Mouse (Mus musculus): ENCODE results near the gene Cytip. TPM values are rescaled to one million over a fixed set of nuclear protein-coding genes. Genes with fewer than 3 reads are reported as not detected.

Gene Cytip
- polyA plus RNA-seq, 1 experiment from 2014 or later: 1.1 TPM

GRCm38 (mm10) chr2:58157466-58157865, 37.9 kb downstream of the Cytip start:
- Histone ChIP-seq H3K27me3 (replicated peaks; ENCODE audit: control insufficient read depth, insufficient read depth, low read length) (no peaks in the 10 kb centered on the region), H3K4me2 (ENCODE audit: low read depth, low read length) (no peak overlapping the region), H3K4me3 (ENCODE audit: low read length) (no peak overlapping the region), H3K27ac (ENCODE audit: low read length) (no peak overlapping the region), H3K9me3 (ENCODE audit: control insufficient read depth, low read length) (no peaks in the 10 kb centered on the region), H3K36me3 (ENCODE audit: control insufficient read depth, insufficient read depth, low read length) (no peaks in the 10 kb centered on the region), H3K9ac (ENCODE audit: low read depth, low read length) (no peak overlapping the region), H3K4me1 (ENCODE audit: control insufficient read depth, insufficient read depth, low read length) (0 out of 2 replicates have a peak, but pooled peaks cover 7% of the 10 kb centered on the region)
- ATAC-seq: no peak
- 93% methylated on average over 5 of the region's 5 CpGs for WGBS

- Histone ChIP-seq H3K9me3 (ENCODE audit: control insufficient read depth, low read length) (no peaks in the 10 kb centered on the region), H3K4me1 (ENCODE audit: control insufficient read depth, insufficient read depth, low read length) (0 out of 2 replicates have a peak, but pooled peaks cover 7% of the 10 kb centered on the region), H3K36me3 (ENCODE audit: control insufficient read depth, insufficient read depth, low read length) (no peaks in the 10 kb centered on the region), H3K4me2 (ENCODE audit: low read depth, low read length) (no peak overlapping the region), H3K9ac (ENCODE audit: low read depth, low read length) (no peak overlapping the region), H3K4me3 (ENCODE audit: low read length) (no peak overlapping the region), H3K27ac (ENCODE audit: low read length) (no peak overlapping the region), H3K27me3 (replicated peaks; ENCODE audit: control insufficient read depth, insufficient read depth, low read length) (no peaks in the 10 kb centered on the region)
- 69% methylated on average over 5 of the region's 5 CpGs for WGBS
- peak; percentile 86 for ATAC-seq
Measured at GRCm38 (mm10) chr2:58156495-58157392, 38.6 kb downstream of the Cytip start.

GRCm38 (mm10) chr2:58156108-58156415, 39.3 kb downstream of the Cytip start:
- H3K27me3 ChIP-seq (replicated peaks; ENCODE audit: control insufficient read depth, insufficient read depth, low read length): no peaks in the 10 kb centered on the region
- 87% methylated on average over 5 of the region's 5 CpGs for WGBS

GRCm38 (mm10) chr2:58155271-58156107, 39.8 kb downstream of the Cytip start:
- Histone ChIP-seq H3K36me3 (ENCODE audit: control insufficient read depth, insufficient read depth, low read length) (no peaks in the 10 kb centered on the region), H3K9me3 (ENCODE audit: control insufficient read depth, low read length) (no peaks in the 10 kb centered on the region), H3K4me1 (ENCODE audit: control insufficient read depth, insufficient read depth, low read length) (0 out of 2 replicates have a peak, but pooled peaks cover 7% of the 10 kb centered on the region), H3K4me3 (ENCODE audit: low read length) (no peak overlapping the region), H3K27ac (ENCODE audit: low read length) (no peak overlapping the region), H3K4me2 (ENCODE audit: low read depth, low read length) (no peak overlapping the region), H3K27me3 (replicated peaks; ENCODE audit: control insufficient read depth, insufficient read depth, low read length) (no peaks in the 10 kb centered on the region), H3K9ac (ENCODE audit: low read depth, low read length) (no peak overlapping the region)
- peak; percentile 50 for ATAC-seq
- 59% methylated on average over 7 of the region's 7 CpGs for WGBS

More at GRCm38 (mm10) chr2:58156108-58156415, 39.3 kb downstream of the Cytip start:
- H3K9ac ChIP-seq (ENCODE audit: low read depth, low read length): no peak overlapping the region
- H3K4me3 ChIP-seq (ENCODE audit: low read length): no peak overlapping the region
- H3K4me2 ChIP-seq (ENCODE audit: low read depth, low read length): no peak overlapping the region
- H3K36me3 ChIP-seq (ENCODE audit: control insufficient read depth, insufficient read depth, low read length): no peaks in the 10 kb centered on the region
- H3K27ac ChIP-seq (ENCODE audit: low read length): no peak overlapping the region
- no peak for ATAC-seq
- H3K9me3 ChIP-seq (ENCODE audit: control insufficient read depth, low read length): no peaks in the 10 kb centered on the region
- 0 out of 2 replicates have a peak, but pooled peaks cover 7% of the 10 kb centered on the region for H3K4me1 ChIP-seq (ENCODE audit: control insufficient read depth, insufficient read depth, low read length)

GRCm38 (mm10) chr2:58154555-58154954, 40.8 kb downstream of the Cytip start:
- Histone ChIP-seq H3K27ac (ENCODE audit: low read length) (no peak overlapping the region), H3K27me3 (replicated peaks; ENCODE audit: control insufficient read depth, insufficient read depth, low read length) (no peaks in the 10 kb centered on the region), H3K4me2 (ENCODE audit: low read depth, low read length) (no peak overlapping the region), H3K36me3 (ENCODE audit: control insufficient read depth, insufficient read depth, low read length) (no peaks in the 10 kb centered on the region), H3K4me3 (ENCODE audit: low read length) (no peak overlapping the region), H3K4me1 (ENCODE audit: control insufficient read depth, insufficient read depth, low read length) (0 out of 2 replicates have a peak, but pooled peaks cover 7% of the 10 kb centered on the region), H3K9me3 (ENCODE audit: control insufficient read depth, low read length) (no peaks in the 10 kb centered on the region), H3K9ac (ENCODE audit: low read depth, low read length) (no peak overlapping the region)
- no peak for ATAC-seq
- 38% methylated on average over 1 of the region's 1 CpGs for WGBS

- Histone ChIP-seq H3K4me3 (ENCODE audit: low read length) (no peak overlapping the region), H3K27me3 (replicated peaks; ENCODE audit: control insufficient read depth, insufficient read depth, low read length) (no peaks in the 10 kb centered on the region), H3K4me1 (ENCODE audit: control insufficient read depth, insufficient read depth, low read length) (0 out of 2 replicates have a peak, but pooled peaks cover 7% of the 10 kb centered on the region), H3K9me3 (ENCODE audit: control insufficient read depth, low read length) (no peaks in the 10 kb centered on the region), H3K36me3 (ENCODE audit: control insufficient read depth, insufficient read depth, low read length) (no peaks in the 10 kb centered on the region), H3K27ac (ENCODE audit: low read length) (no peak overlapping the region), H3K4me2 (ENCODE audit: low read depth, low read length) (no peak overlapping the region), H3K9ac (ENCODE audit: low read depth, low read length) (no peak overlapping the region)
- no peak for ATAC-seq
- 81% methylated on average over 7 of the region's 7 CpGs for WGBS
Measured at GRCm38 (mm10) chr2:58153742-58154141, 41.6 kb downstream of the Cytip start.

GRCm38 (mm10) chr2:58149983-58150405, 45.3 kb downstream of the Cytip start:
- H3K9ac ChIP-seq (ENCODE audit: low read depth, low read length): no peak overlapping the region
- no peaks in the 10 kb centered on the region for H3K9me3 ChIP-seq (ENCODE audit: control insufficient read depth, low read length)
- H3K4me1 ChIP-seq (ENCODE audit: control insufficient read depth, insufficient read depth, low read length): no peaks in the 10 kb centered on the region
- H3K27ac ChIP-seq (ENCODE audit: low read length): no peak overlapping the region
- H3K27me3 ChIP-seq (replicated peaks; ENCODE audit: control insufficient read depth, insufficient read depth, low read length): no peaks in the 10 kb centered on the region
- no peak for ATAC-seq
- no peak overlapping the region for H3K4me2 ChIP-seq (ENCODE audit: low read depth, low read length)
- no peak overlapping the region for H3K4me3 ChIP-seq (ENCODE audit: low read length)
- 90% methylated on average over 7 of the region's 7 CpGs for WGBS
- H3K36me3 ChIP-seq (ENCODE audit: control insufficient read depth, insufficient read depth, low read length): no peaks in the 10 kb centered on the region

GRCm38 (mm10) chr2:58146572-58146971, 48.8 kb downstream of the Cytip start:
- no peaks in the 10 kb centered on the region for H3K27me3 ChIP-seq (replicated peaks; ENCODE audit: control insufficient read depth, insufficient read depth, low read length)
- H3K4me2 ChIP-seq (ENCODE audit: low read depth, low read length): no peak overlapping the region
- ATAC-seq: no peak
- H3K27ac ChIP-seq (ENCODE audit: low read length): no peak overlapping the region
- no peak overlapping the region for H3K4me3 ChIP-seq (ENCODE audit: low read length)
- no peaks in the 10 kb centered on the region for H3K4me1 ChIP-seq (ENCODE audit: control insufficient read depth, insufficient read depth, low read length)
- no peaks in the 10 kb centered on the region for H3K36me3 ChIP-seq (ENCODE audit: control insufficient read depth, insufficient read depth, low read length)
- no peak overlapping the region for H3K9ac ChIP-seq (ENCODE audit: low read depth, low read length)
- WGBS: 84% methylated on average over 5 of the region's 5 CpGs
- H3K9me3 ChIP-seq (ENCODE audit: control insufficient read depth, low read length): no peaks in the 10 kb centered on the region

- no peak for ATAC-seq
- H3K27me3 ChIP-seq (replicated peaks; ENCODE audit: control insufficient read depth, insufficient read depth, low read length): no peaks in the 10 kb centered on the region
Measured at GRCm38 (mm10) chr2:58140531-58140930, 54.8 kb downstream of the Cytip start.

More at GRCm38 (mm10) chr2:58140531-58140930, 54.8 kb downstream of the Cytip start:
- Histone ChIP-seq H3K4me3 (ENCODE audit: low read length) (no peak overlapping the region), H3K27ac (ENCODE audit: low read length) (no peak overlapping the region), H3K4me1 (ENCODE audit: control insufficient read depth, insufficient read depth, low read length) (no peaks in the 10 kb centered on the region), H3K9ac (ENCODE audit: low read depth, low read length) (no peak overlapping the region), H3K36me3 (ENCODE audit: control insufficient read depth, insufficient read depth, low read length) (no peaks in the 10 kb centered on the region), H3K9me3 (ENCODE audit: control insufficient read depth, low read length) (no peaks in the 10 kb centered on the region), H3K4me2 (ENCODE audit: low read depth, low read length) (no peak overlapping the region)
- WGBS: 90% methylated on average over 1 of the region's 1 CpGs
